ENCODE assay signal across 8 mouse cellular contexts in genomic region chr3:122246986-122247767, GRCm38 (mm10). TPM values are rescaled to one million over a fixed set of nuclear protein-coding genes. Genes with fewer than 3 reads are reported as not detected.
DNase-seq lines count a peak whose midpoint lies in the region; ATAC-seq and TF ChIP-seq lines count a peak whose summit lies in the region.

No protein-coding gene starts in this region.

- ATAC-seq in intestine, postnatal 0 days: no peak
- peak; percentile 47 for ATAC-seq in megakaryocyte progenitor cell, adult 5-6 weeks (replicated peaks; ENCODE audit: poor library complexity)

- H3K27ac ChIP-seq in cortical plate, adult 2 months (ENCODE audit: insufficient read depth, low read length): no peak overlapping the region
- peak overlapping the region; percentile 94; the same call in 1 of the 2 replicates for H3K27ac ChIP-seq in intestine, postnatal 0 days (ENCODE audit: low read depth, low read length)

- DNase-seq in kidney, adult 11 months: peak; percentile 46
- no peak for DNase-seq in kidney, postnatal 4 days
- DNase-seq in right cerebral cortex, postnatal 14 days: no peak
- DNase-seq in left cerebral cortex, adult 11 months (ENCODE audit: low spot score): no peak
- no peak for DNase-seq in right cerebral cortex, adult 18-20 months

- H3K9me3 ChIP-seq in intestine, postnatal 0 days (ENCODE audit: control insufficient read depth): no peaks in the 10 kb centered on the region

- 45% methylated on average over 12 of the region's 12 CpGs for WGBS in intestine, postnatal 0 days

- no peaks in the 10 kb centered on the region for H3K27me3 ChIP-seq in intestine, postnatal 0 days (replicated peaks; ENCODE audit: control insufficient read depth, insufficient read depth, low read length)

- no peak for TF ChIP-seq CTCF in cortical plate, adult 2 months (IDR thresholded peaks at IDR 0.05; ENCODE audit: extremely low read depth, insufficient read depth, low read length)
- TF ChIP-seq CTCF in intestine, postnatal 0 days (IDR thresholded peaks at IDR 0.05; ENCODE audit: low read depth): no peak

- peak overlapping the region; percentile 89 for H3K4me2 ChIP-seq in intestine, postnatal 0 days (replicated peaks; ENCODE audit: low read depth)

- no peaks in the 10 kb centered on the region for H3K36me3 ChIP-seq in intestine, postnatal 0 days (ENCODE audit: control insufficient read depth, insufficient read depth)

- H3K9ac ChIP-seq in intestine, postnatal 0 days (ENCODE audit: low read depth, low read length): peak overlapping the region; percentile 94; the same call in 1 of the 2 replicates

- H3K4me1 ChIP-seq in cortical plate, adult 2 months (ENCODE audit: control insufficient read depth, insufficient read depth, low read length): peaks cover 8% of the 10 kb centered on the region
- no peaks in the 10 kb centered on the region for H3K4me1 ChIP-seq in intestine, postnatal 0 days (replicated peaks; ENCODE audit: control insufficient read depth, insufficient read depth, low read length)

- peak overlapping the region; percentile 99 for H3K4me3 ChIP-seq in cortical plate, adult 2 months (ENCODE audit: insufficient read depth, low read length)
- H3K4me3 ChIP-seq in intestine, postnatal 0 days (ENCODE audit: low read depth, low read length): peak overlapping the region; percentile 81

- no peak for TF ChIP-seq POLR2A in cortical plate, adult 2 months (IDR thresholded peaks at IDR 0.05; ENCODE audit: extremely low read depth, insufficient read depth, low read length)

RNA-seq across cellular contexts. Expression of gene Gclm, which starts 1.8 kb away (rescaled TPM):
- 46.6 and 49.5 TPM in 2 replicates for polyA plus RNA-seq in cortical plate, adult 2 months (2012; rRNA removed)
- 382 and 400 TPM in 2 replicates for polyA plus RNA-seq in intestine, postnatal 0 days (2015; fragmentation: Nextera tagmentation; extraction: Ambion mirVana)
- 171 and 190 TPM in 2 replicates for total RNA-seq in megakaryocyte progenitor cell, adult 5-6 weeks (2015)
- total RNA-seq in megakaryocyte progenitor cell, adult 5-6 weeks (2017): 37.9 and 44.2 TPM in 2 replicates

RNA-seq across cellular contexts. Expression of gene Dnttip2, which starts 27.0 kb away (rescaled TPM):
- polyA plus RNA-seq in cortical plate, adult 2 months (2012; rRNA removed): 17.0 and 17.6 TPM in 2 replicates
- 42.4 and 44.9 TPM in 2 replicates for polyA plus RNA-seq in intestine, postnatal 0 days (2015; fragmentation: Nextera tagmentation; extraction: Ambion mirVana)
- 148 and 164 TPM in 2 replicates for total RNA-seq in megakaryocyte progenitor cell, adult 5-6 weeks (2015)
- total RNA-seq in megakaryocyte progenitor cell, adult 5-6 weeks (2017): 121 and 132 TPM in 2 replicates

RNA-seq across cellular contexts. Expression of gene Bcar3, which starts 46.8 kb away (rescaled TPM):
- polyA plus RNA-seq in cortical plate, adult 2 months (2012; rRNA removed): 15.8 and 17.0 TPM in 2 replicates
- polyA plus RNA-seq in intestine, postnatal 0 days (2015; fragmentation: Nextera tagmentation; extraction: Ambion mirVana): 33.5 and 33.8 TPM in 2 replicates
- total RNA-seq in megakaryocyte progenitor cell, adult 5-6 weeks (2015): 1.0 and 1.6 TPM in 2 replicates
- 1.6 and 5.0 TPM in 2 replicates for total RNA-seq in megakaryocyte progenitor cell, adult 5-6 weeks (2017)
